Mouse (Mus musculus) hindbrain, postnatal 0 days (tissue): ENCODE data around the gene Aox3. TPM values are rescaled to one million over a fixed set of nuclear protein-coding genes. Genes with fewer than 3 reads are reported as not detected.

ENCODE experiments used
- ATAC-seq: fragments of 200-750 bp; cut with Nextera tagmentation; 2 replicates; pipeline ENCODE4 v1.8.0; 2017; ENCODE audit warnings: mild to moderate bottlenecking, moderate TSS enrichment, moderate library complexity
- DNase-seq: peaks from one replicate; pipeline ENCODE4 v3.0.0-alpha.2; 2015; ENCODE audit warnings: low spot score
- H3K27ac ChIP-seq: fragments of 300-500 bp; sonication (generic); 2 replicates; pipeline ENCODE4 v1.5.1; 2014; ENCODE audit warnings: mild to moderate bottlenecking
- H3K27me3 ChIP-seq: fragments of 300-500 bp; sonication (generic); 2 replicates; pipeline ENCODE4 v1.6.1; 2014; ENCODE audit warnings: low read length, mixed read lengths; ENCODE audit not compliant: insufficient read depth
- H3K36me3 ChIP-seq: fragments of 300-500 bp; sonication (generic); 2 replicates; pipeline ENCODE4 v1.6.1; 2014; ENCODE audit warnings: low read length, mixed read lengths; ENCODE audit not compliant: insufficient read depth
- H3K4me1 ChIP-seq: fragments of 300-500 bp; sonication (generic); 2 replicates; pipeline ENCODE4 v1.6.1; 2014; ENCODE audit warnings: antibody characterized with exemption, low read length, mixed read lengths; ENCODE audit not compliant: insufficient read depth
- H3K4me2 ChIP-seq: fragments of 300-500 bp; sonication (generic); 2 replicates; pipeline ENCODE4 v1.6.1; 2014; ENCODE audit warnings: low read depth, mild to moderate bottlenecking, low read length, moderate library complexity, mixed read lengths
- H3K4me3 ChIP-seq: fragments of 300-500 bp; sonication (generic); 2 replicates; pipeline ENCODE4 v1.5.1; 2014; ENCODE audit warnings: low read length
- H3K9ac ChIP-seq: fragments of 300-500 bp; sonication (generic); replicated peaks from 2 replicates; pipeline ENCODE4 v1.6.1; 2014; ENCODE audit warnings: mild to moderate bottlenecking, low read length, moderate library complexity, mixed read lengths
- H3K9me3 ChIP-seq: fragments of 300-500 bp; sonication (generic); 2 replicates; pipeline ENCODE4 v1.6.1; 2016; ENCODE audit warnings: low read length, mixed read lengths
- CTCF ChIP-seq: IDR thresholded peaks from 2 replicates; pipeline ENCODE4 v1.5.1; 2016; ENCODE audit warnings: antibody characterized with exemption, control low read depth, low read depth
- WGBS: fragments of 180-500 bp; shearing (Covaris S2); extraction: QIAGEN DNeasy Blood & Tissue Kit; methylation state at CpG from one replicate; pipeline ENCODE4 v1.1.7; 2014; 5-methylcytosine and 5-hydroxymethylcytosine counted together
- polyA plus RNA-seq: library from polyadenylated mRNA; unstranded; fragments of >200 nt; fragmentation: Nextera tagmentation; extraction: Ambion mirVana; gene quantifications from 2 replicates; pipeline ENCODE4 v1.2.1, GENCODE M21; 2015
- total RNA-seq: library from RNA; depleted of rRNA; stranded (reverse); fragments of >200 nt; gene quantifications from 2 replicates; pipeline ENCODE4 v1.2.3, GENCODE M21; 2014

Aox3 gene
- total and polyA plus RNA-seq, 2 experiments from 2014 or later = 0.78 to 1.1 TPM

GRCm38 (mm10) chr1:58229774-58230173 is 116.8 kb downstream of the Aox3 start:
- Histone ChIP-seq H3K27me3 (no peaks in the 10 kb centered on the region), H3K9me3 (no peaks in the 10 kb centered on the region), H3K4me1 (no peaks in the 10 kb centered on the region), H3K27ac (no peak overlapping the region), H3K9ac (no peak overlapping the region), H3K4me2 (no peak overlapping the region), H3K36me3 (no peaks in the 10 kb centered on the region), H3K4me3 (no peak overlapping the region)
- 93% methylated on average over 4 of the region's 4 CpGs for whole genome bisulfite sequencing
- ATAC-seq (no peak), DNase-seq (no peak)
- no peak for TF ChIP-seq CTCF

- H3K4me2 ChIP-seq = no peak overlapping the region
- H3K4me1 ChIP-seq = no peaks in the 10 kb centered on the region
- H3K27me3 ChIP-seq = no peaks in the 10 kb centered on the region
- no peak for TF ChIP-seq CTCF
- DNase-seq (no peak), ATAC-seq (no peak)
- H3K27ac ChIP-seq = no peak overlapping the region
- no peaks in the 10 kb centered on the region for H3K36me3 ChIP-seq
- H3K9ac ChIP-seq = no peak overlapping the region
- WGBS = 58% methylated on average over 5 of the region's 5 CpGs
- H3K9me3 ChIP-seq = no peaks in the 10 kb centered on the region
- no peak overlapping the region for H3K4me3 ChIP-seq
Observed at GRCm38 (mm10) chr1:58230542-58230941, 117.6 kb downstream of the Aox3 start.

GRCm38 (mm10) chr1:58235405-58235804 is 122.5 kb downstream of the Aox3 start:
- 57% methylated on average over 5 of the region's 5 CpGs for WGBS
- no peak overlapping the region for H3K27ac ChIP-seq
- TF ChIP-seq CTCF = peak; percentile 32; the same call in 1 of the 2 replicates
- H3K36me3 ChIP-seq = no peaks in the 10 kb centered on the region
- H3K4me3 ChIP-seq = no peak overlapping the region
- DNase-seq (no peak), ATAC-seq (no peak)
- no peak overlapping the region for H3K9ac ChIP-seq
- H3K9me3 ChIP-seq = no peaks in the 10 kb centered on the region
- no peaks in the 10 kb centered on the region for H3K27me3 ChIP-seq
- H3K4me2 ChIP-seq = no peak overlapping the region
- H3K4me1 ChIP-seq = no peaks in the 10 kb centered on the region

GRCm38 (mm10) chr1:58237527-58238299 is 124.8 kb downstream of the Aox3 start:
- no peak overlapping the region for H3K9ac ChIP-seq
- no peak overlapping the region for H3K27ac ChIP-seq
- TF ChIP-seq CTCF = no peak
- H3K4me1 ChIP-seq = no peaks in the 10 kb centered on the region
- ATAC-seq (peak; percentile 35; the same call in 1 of the 2 replicates), DNase-seq (no peak)
- no peaks in the 10 kb centered on the region for H3K9me3 ChIP-seq
- no peak overlapping the region for H3K4me3 ChIP-seq
- WGBS = 69% methylated on average over 4 of the region's 4 CpGs
- H3K27me3 ChIP-seq = no peaks in the 10 kb centered on the region
- H3K4me2 ChIP-seq = no peak overlapping the region
- no peaks in the 10 kb centered on the region for H3K36me3 ChIP-seq

DNA sequence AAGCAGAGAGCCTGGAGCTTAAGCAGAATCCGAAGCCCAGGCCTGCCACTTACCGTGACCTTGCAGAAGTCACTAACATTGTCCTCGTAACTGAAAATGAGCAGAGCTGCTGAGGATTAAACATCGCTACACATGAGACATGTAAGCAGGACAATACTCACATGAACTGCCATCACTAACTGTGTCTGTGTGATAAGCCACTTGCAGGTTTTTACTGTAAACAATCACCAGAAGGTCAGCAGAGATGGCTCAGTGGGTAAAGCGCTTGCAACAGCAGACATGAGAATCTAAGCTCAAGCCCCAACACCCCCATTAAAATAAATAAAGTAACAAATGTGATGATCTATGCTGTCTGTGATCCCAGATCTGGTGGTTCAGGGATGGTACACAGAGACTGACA is 125.5 kb downstream of the Aox3 start:
- H3K9ac ChIP-seq = no peak overlapping the region
- no peak for DNase-seq
- no peaks in the 10 kb centered on the region for H3K27me3 ChIP-seq
- ATAC-seq = no peak
- no peak overlapping the region for H3K4me2 ChIP-seq
- no peaks in the 10 kb centered on the region for H3K4me1 ChIP-seq
- no peak for TF ChIP-seq CTCF
- H3K36me3 ChIP-seq = no peaks in the 10 kb centered on the region
- no peaks in the 10 kb centered on the region for H3K9me3 ChIP-seq
- no peak overlapping the region for H3K27ac ChIP-seq
- WGBS = 91% methylated on average over 5 of the region's 5 CpGs
- H3K4me3 ChIP-seq = no peak overlapping the region

DNA sequence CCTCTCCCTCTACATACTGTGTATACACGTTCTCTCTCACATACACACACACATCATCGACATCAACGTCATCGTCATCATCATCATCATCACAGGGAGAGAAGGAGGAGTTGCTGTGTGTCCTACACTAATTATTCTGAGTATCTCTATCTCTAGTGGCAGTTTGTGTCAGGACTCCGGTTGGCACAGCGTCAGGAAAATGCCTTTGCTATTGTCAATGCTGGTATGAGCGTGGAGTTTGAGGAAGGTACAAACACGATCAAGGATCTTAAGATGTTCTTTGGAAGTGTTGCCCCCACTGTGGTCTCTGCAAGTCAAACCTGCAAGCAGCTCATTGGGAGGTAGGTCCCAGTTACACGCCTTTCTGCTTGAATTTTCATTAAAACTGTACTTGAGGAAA is 126.0 kb downstream of the Aox3 start:
- Histone ChIP-seq H3K4me1 (no peaks in the 10 kb centered on the region), H3K27ac (no peak overlapping the region), H3K36me3 (no peaks in the 10 kb centered on the region), H3K4me3 (no peak overlapping the region), H3K27me3 (no peaks in the 10 kb centered on the region), H3K9me3 (no peaks in the 10 kb centered on the region), H3K9ac (no peak overlapping the region), H3K4me2 (no peak overlapping the region)
- WGBS = 92% methylated on average over 9 of the region's 9 CpGs
- ATAC-seq = no peak
- no peak for TF ChIP-seq CTCF
- no peak for DNase-seq

GRCm38 (mm10) chr1:58240347-58240746 is 127.4 kb downstream of the Aox3 start:
- H3K4me2 ChIP-seq = no peak overlapping the region
- H3K4me1 ChIP-seq = no peaks in the 10 kb centered on the region
- H3K27me3 ChIP-seq = no peaks in the 10 kb centered on the region
- DNase-seq = no peak
- peak; percentile 24 for TF ChIP-seq CTCF
- 72% methylated on average over 6 of the region's 6 CpGs for WGBS
- ATAC-seq = no peak
- H3K36me3 ChIP-seq = no peaks in the 10 kb centered on the region
- no peak overlapping the region for H3K4me3 ChIP-seq
- no peak overlapping the region for H3K9ac ChIP-seq
- H3K9me3 ChIP-seq = no peaks in the 10 kb centered on the region
- no peak overlapping the region for H3K27ac ChIP-seq
